Mouse (Mus musculus) kidney, adult 2 months (tissue): ENCODE measurements around the gene H2al1i.
"Not testable (repeated sequence)": the region's sequence is repeated elsewhere in the genome, so short reads cannot be mapped to it uniquely, and the experiment has no call there.

Experiments used
- CTCF ChIP-seq: fragments of 200-500 bp; conservative IDR thresholded peaks from 2 replicates; pipeline ENCODE4 v1.5.1; 2011; ENCODE audit warnings: low read depth, mild to moderate bottlenecking, control low read depth, low read length, moderate library complexity, mixed read lengths; ENCODE audit not compliant: insufficient read depth, insufficient read length
- POLR2A ChIP-seq: fragments of 200-500 bp; IDR thresholded peaks from one replicate; pipeline ENCODE4 v1.6.1; 2011; ENCODE audit warnings: low read depth, low read length, control low read depth

- TF ChIP-seq CTCF, POLR2A: not testable (repeated sequence)
These were observed 15.9 kb upstream of the H2al1i start, which contains the start of gene H2al1d for GRCm38 (mm10) chrX:11308524-11308923.
